Mouse (Mus musculus) duodenum, adult 2 months (tissue): Measurements from ENCODE around the gene Ezr. TPM values are rescaled to one million over a fixed set of nuclear protein-coding genes. Genes with fewer than 3 reads are reported as not detected.

Experiments used
- polyA plus RNA-seq: library from polyadenylated mRNA; depleted of rRNA; stranded (reverse); fragments of >200 nt; gene quantifications from 2 replicates; pipeline ENCODE4 v1.2.3, GENCODE M21; 2012; ENCODE audit warnings: low replicate concordance; rRNA removed

The Ezr gene
- polyA plus RNA-seq, result 102 and 171 TPM in 2 replicates

DNA sequence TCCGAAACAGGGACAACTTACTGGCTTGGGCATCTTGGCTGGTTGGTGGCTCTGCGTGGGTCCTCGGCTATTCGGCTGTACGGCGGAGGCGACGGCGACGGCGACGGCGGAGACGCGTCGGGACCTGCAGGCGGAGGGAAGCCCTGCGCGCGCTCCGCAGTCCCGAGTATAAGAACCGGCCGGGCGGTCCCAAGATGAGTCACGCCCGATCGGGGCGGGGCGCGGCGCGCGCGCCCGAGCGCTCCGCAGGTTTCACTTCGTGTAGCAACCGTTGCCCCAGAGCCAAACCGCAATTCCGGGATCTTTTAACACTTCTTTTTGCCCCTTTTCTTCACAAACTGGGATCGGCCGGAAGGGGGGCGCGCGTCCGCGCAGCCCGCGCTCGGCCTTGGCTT, at the start of gene Ezr:
Gene Ezr, minus strand, starts transcription at position 174 of the 395 bp plus-strand sequence.

Other genes with a start within 250 kb of the Ezr start
- 4.6 and 4.7 TPM in 2 replicates for gene Dynlt1c, start 181.1 kb downstream of the Ezr start, polyA plus RNA-seq
- 44.6 and 63.9 TPM in 2 replicates for gene Dynlt1f, start 126.9 kb downstream of the Ezr start, polyA plus RNA-seq
- 2.0 and 7.4 TPM in 2 replicates for gene Sytl3, start 123.7 kb downstream of the Ezr start, polyA plus RNA-seq
- 25.1 and 29.1 TPM in 2 replicates for gene Rsph3b, start 165.9 kb upstream of the Ezr start, polyA plus RNA-seq
- gene Tagap1, start 178.4 kb upstream of the Ezr start, polyA plus RNA-seq, result 3.1 and 4.2 TPM in 2 replicates
- 42.0 and 55.3 TPM in 2 replicates for gene Rnaset2b, start 187.8 kb upstream of the Ezr start, polyA plus RNA-seq
- gene Gm49721, start 196.1 kb upstream of the Ezr start, polyA plus RNA-seq, result 9.4 TPM in 1 of 2 replicates, not detected in the other
- gene Gm1604a, start 242.8 kb upstream of the Ezr start, polyA plus RNA-seq, result not detected in 2 replicates